Mouse (Mus musculus) urinary bladder, postnatal 36 days (tissue): ENCODE measurements around the gene Sun3.

Experiments used
- DNase-seq, 2 experiments: peaks; one replicate each; pipeline ENCODE4 v3.0.0; 2022; ENCODE audit warnings: low spot score in 2 of 2, mixed read lengths in 1 of 2

The Sun3 gene

GRCm38 (mm10) chr11:8983237-8983861 is 65.4 kb downstream of the Sun3 start:
- peak; percentile 43 to 55 for DNase-seq

- no peak for DNase-seq
Measured at GRCm38 (mm10) chr11:8978154-8978553, 70.6 kb downstream of the Sun3 start.

GRCm38 (mm10) chr11:8973166-8973565 is 75.6 kb downstream of the Sun3 start, which contains the start of gene Pkd1l1:
TSS of gene Pkd1l1 (minus strand) at chr11:8973266.
- DNase-seq: no peak

GRCm38 (mm10) chr11:8972093-8972492 is 76.7 kb downstream of the Sun3 start:
- DNase-seq: no peak

GRCm38 (mm10) chr11:8970509-8970908 is 78.3 kb downstream of the Sun3 start:
- DNase-seq: no peak

GRCm38 (mm10) chr11:8968094-8968493 is 80.7 kb downstream of the Sun3 start:
- DNase-seq: no peak
